Mouse (Mus musculus): ENCODE results near the gene Oxsr1.
A peak's percentile ranks its signal among the peaks of the same experiment; 100 is the strongest.
"Not testable (repeated sequence)": the region's sequence is repeated elsewhere in the genome, so short reads cannot be mapped to it uniquely, and the experiment has no call there.

Oxsr1 gene

DNA sequence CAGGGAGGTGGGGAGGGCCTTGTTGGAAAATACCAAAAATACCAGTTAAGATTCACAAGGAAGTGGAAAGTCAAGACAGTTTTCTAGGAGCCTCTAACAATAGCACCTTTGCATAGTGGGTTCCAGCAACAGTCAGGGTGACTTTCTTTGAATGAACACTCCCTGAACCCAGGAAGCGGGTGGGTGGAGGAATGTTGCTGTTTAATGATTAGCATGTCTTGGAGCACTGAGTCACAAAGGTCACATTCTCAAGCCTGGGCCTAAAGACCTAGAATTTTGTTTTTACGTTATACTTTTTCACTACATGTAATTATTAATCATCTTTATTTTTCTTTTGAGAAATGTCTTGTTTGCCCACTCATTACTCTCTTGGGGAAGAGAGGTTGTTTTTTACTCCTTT lies 106.9 kb downstream of the Oxsr1 start:
- not testable (repeated sequence) for DNase-seq (ENCODE audit: low spot score)

DNA sequence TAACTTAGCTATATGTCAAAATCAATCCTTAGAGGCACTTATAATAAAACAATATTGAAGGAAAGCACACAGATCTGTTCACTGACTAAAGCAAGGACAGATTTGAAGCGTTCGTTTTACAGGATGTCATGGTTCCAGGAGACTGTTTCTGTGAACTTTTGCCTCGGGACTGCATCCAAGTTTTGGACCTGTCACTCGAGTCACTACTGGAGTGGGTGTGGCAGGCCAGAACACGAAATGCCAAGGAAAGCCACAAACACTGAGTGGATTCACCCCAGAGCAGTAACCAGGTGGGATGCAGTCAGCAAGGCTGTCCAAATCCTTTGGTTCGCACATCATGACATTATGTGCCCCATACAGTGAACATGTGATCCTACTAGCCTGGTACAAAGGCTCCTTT lies 107.6 kb downstream of the Oxsr1 start:
- DNase-seq (ENCODE audit: low spot score): no peak

DNA sequence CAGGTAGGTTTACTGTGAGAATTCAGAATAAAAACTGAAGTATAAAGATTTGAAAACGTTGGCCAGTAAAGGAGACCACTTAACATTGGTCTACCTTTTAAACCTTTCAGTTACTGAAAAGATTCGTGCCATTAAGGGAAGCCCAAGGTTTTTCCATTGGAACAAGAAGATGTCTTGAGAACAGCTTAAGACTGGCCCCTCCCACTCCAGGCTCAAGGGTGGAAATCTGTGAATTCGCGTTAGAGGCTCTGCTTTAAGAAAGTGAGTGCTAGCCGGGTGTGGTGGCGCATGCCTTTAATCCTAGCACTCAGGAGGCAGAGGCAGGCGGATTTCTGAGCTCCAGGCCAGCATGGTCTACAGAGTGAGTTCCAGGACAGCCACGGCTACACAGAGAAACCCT lies 109.2 kb downstream of the Oxsr1 start:
- no peak for DNase-seq (ENCODE audit: low spot score)

DNA sequence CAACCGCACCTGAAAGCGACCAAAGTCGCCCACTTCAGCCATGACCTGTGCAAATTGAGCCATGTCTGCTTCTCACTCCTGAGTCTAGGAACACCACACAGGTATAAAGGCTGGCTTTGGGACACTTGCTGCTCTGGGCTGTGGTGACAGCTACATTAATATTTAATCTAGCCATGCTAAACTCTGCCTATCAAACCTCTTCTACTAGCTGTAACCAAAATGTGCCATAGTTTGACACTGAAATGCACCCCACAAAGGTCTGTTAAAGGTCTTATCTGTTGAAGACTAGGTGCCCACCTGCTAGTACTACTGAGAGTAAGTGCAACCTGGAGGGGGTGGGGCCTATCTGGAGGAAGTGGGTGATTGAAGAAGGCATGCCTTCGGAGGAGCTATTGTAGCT lies 113.2 kb downstream of the Oxsr1 start, which contains the start of gene Slc22a13:
Gene Slc22a13 (minus strand): TSS at position 101 of the 400 bp plus-strand sequence.
- no peak for DNase-seq (ENCODE audit: low spot score)

DNA sequence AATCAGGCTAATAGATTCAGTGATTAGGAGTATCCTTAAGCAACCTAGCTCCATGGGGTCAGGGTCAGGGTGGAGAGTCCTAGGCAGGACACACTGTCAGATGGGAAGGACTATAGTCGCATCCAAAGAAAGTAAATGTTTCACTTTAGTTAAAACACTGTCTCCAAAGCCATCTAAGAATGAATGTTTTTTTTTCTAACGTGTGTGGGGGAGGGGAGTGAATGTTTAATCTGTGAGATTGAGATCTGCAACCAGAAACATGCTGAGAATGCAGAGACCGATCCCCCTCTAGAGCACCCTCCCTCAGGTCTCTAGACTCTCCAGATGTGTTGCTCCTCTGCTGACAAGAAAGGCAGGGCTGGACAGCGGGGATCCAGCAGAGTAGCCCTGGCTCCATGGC lies 115.1 kb downstream of the Oxsr1 start:
- DNase-seq (ENCODE audit: low spot score): no peak

DNA sequence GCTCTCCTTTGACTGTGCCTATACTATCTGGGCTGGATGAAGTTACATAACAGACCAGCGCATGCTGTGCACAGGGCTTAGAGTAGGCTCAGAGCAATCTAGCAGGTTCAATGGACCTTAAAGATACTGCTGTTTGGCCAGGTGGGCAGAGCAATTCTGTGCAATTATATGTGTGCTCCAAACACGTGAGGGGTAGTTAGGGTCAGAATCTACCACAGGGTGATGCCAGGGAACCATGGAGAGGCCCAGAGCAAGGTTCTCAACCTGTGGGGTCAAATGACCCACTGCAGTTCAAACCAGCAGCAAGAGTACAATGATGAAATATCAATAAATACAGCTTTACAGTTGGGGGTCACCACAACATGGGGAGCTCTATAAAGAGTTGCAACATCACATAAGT lies 115.6 kb downstream of the Oxsr1 start:
- DNase-seq (ENCODE audit: low spot score): no peak

DNA sequence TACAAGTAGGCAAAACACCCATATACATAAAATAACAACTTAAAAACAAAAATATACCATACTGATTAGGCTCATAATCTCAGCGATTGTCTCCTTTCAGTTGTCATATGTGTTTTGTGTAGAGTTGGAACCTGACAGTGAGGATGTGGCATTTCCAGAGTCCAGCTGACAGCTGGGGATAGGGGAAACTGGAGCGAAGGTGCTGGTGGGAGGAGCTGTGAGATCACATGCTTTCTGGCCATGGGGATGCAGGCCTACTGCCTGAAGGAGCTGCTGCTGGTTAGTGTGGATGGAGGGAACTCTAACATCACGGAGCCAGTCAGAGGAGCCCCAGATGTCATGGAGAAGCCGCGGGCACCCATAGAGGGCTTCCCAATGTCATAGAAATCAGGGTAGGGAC lies 116.5 kb downstream of the Oxsr1 start:
- DNase-seq (ENCODE audit: low spot score): no peak

DNA sequence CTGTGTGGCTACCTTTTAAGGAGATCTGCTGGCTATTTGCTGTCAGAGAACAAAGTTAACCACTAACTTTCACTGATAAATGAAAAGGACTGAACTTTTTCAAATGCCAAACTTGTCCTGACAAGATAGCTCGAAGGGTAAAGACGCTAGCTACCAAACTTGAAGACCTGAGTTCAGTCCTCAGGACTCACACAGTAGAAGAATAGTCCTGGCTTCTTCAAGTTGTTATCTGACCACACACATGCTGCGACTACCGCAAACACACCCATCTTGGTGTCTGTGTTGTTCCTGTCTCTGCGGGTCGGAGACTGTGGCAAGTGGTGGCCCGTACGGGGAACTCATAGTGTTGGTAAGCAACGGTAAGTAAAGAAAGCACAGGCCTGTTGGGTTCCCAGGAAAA lies 118.6 kb downstream of the Oxsr1 start:
- DNase-seq (ENCODE audit: low spot score): no peak

DNA sequence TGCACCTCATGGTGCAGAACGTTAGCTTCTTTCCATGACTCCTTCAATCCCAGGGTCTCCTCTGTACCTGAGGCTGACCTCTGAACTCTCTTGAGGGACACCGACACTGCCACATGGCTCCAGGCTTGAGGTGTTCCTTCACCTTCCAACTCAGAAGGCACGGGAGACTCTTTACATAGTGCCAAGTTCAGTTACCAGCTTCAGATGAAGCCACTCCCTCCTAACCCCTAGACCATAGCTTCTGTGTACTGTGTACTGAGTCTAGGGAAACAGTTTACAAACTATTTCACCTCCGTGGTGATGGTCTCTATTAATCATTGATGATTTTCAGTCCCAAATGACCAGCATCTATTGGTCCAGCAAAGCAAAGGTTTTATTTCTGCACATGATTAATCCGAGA lies 120.6 kb downstream of the Oxsr1 start:
- DNase-seq (ENCODE audit: low spot score): no peak

DNA sequence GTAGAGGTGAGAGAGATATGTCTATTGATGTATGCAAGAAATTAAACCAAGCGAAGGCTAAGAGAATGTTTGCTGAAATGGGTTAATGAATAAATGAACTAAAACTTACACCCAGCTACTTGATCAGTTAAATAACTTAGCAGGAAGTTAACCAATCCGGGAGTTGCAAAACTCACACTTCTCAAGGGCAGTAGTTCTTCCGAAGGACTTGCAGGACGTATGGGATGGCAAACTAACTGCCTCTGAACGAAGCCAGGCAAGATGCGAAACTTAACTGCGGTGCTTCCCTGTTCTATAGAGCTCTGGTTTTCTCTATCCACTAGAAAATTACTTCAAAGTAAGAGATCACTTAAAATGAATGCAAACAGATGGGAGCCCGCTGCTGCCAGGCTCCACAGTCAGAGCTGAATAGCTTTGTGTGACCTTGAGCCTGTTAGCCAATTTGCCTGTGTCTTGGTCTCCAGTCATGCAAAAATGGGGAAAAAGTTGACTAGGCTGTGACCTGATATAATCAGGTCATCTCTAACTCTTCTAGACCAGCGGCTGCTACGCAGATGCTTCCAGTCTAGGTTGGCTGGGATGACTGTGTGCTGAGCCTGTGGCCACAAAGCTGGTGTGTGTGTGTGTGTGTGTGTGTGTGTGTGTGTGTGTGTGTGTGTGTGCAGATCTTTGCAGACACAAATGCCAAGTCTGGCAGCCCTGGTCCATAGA lies 122.9 kb downstream of the Oxsr1 start:
- no peak for DNase-seq (ENCODE audit: low spot score)

DNA sequence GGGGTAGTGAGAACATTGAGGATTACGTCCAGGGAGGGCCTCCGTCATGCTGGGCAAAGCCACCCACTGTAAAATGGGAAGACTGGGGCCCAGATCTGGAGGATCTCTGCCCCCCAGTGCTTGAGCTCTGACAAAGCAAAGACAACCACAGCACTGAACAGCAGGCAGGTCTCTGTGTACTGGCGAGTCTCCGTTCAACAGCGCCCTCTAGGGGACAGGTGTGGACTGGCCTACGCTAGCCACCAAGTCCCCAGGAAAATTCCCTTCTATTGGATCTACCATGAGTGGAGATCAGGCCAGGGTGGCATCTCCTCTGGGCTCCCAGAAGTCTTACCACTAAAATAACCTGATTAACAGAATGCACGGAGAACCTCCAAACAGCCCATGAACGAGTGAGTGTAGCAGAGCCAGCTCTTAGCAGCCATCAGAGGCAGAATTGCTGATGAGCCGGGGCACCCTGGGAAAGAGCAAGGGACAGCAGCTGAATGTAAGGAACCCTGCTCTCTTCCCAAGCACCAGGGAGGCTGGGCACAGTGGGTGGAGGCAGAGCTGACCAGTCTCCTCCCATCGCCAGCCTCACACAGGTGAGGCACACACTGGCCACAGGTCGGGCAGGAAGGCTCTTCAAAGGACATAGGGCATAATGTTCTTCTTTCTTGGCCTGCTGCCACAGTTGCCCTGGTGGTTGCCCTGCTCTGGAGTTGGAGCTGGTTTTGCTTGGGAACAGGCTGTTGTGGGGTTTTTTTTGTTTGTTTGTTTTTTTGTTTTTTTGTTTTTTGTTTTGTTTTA lies 129.8 kb downstream of the Oxsr1 start:
- DNase-seq (ENCODE audit: low spot score): peak; percentile 53
